Mouse (Mus musculus) left cerebral cortex, adult 2 months (tissue): Measurements from ENCODE around the gene Gm13083. TPM values are rescaled to one million over a fixed set of nuclear protein-coding genes. Genes with fewer than 3 reads are reported as not detected.
"Not testable (repeated sequence)": the region's sequence is repeated elsewhere in the genome, so short reads cannot be mapped to it uniquely, and the experiment has no call there.

ENCODE experiments used
- DNase-seq, 2 experiments: peaks; one replicate each; pipeline ENCODE4 v3.0.0; 2021 to 2022; ENCODE audit warnings: low spot score in 2 of 2, mixed read lengths in 1 of 2; ENCODE audit errors: extremely low spot score in 1 of 2
- H3K27ac ChIP-seq: fragments of 200-600 bp; 2 replicates; pipeline ENCODE4 v1.8.1; 2022
- H3K4me3 ChIP-seq: fragments of 200-600 bp; 2 replicates; pipeline ENCODE4 v1.8.1; 2022
- intact Hi-C: fragments of 180-260 bp; cut with DNase I; formaldehyde crosslinking; loops from one replicate; pipeline ENCODE4 v1.15.1; 2025
- long read RNA-seq, 2 experiments: library from polyadenylated mRNA; stranded (forward); transcript quantifications; one replicate each; pipeline ENCODE4 v2.0.0; 2021; ENCODE audit warnings: borderline mapping rate in 2 of 2
- total RNA-seq, 2 experiments: library from RNA; stranded (reverse); gene quantifications; 2 replicates each; pipeline ENCODE4 v1.2.3; 2021

The Gm13083 gene
- not detected for total RNA-seq
- long read RNA-seq, experiment 1, result 0 reads
- long read RNA-seq, experiment 2, result 0 reads

GRCm38 (mm10) chr4:143614703-143615102 lies at the start of gene Gm13083:
Gene Gm13083, plus strand, starts transcription at chr4:143615003.
- DNase-seq, H3K27ac ChIP-seq, H3K4me3 ChIP-seq: not testable (repeated sequence)
- intact Hi-C loops, result loop anchor here (5.0 kb wide), 1 partner anchor 283 kb away; no protein-coding TSS in a partner anchor

- H3K27ac ChIP-seq, DNase-seq, intact Hi-C loops, H3K4me3 ChIP-seq: not testable (repeated sequence)
These were observed 2.9 kb upstream of the Gm13083 start for GRCm38 (mm10) chr4:143611927-143612326.

GRCm38 (mm10) chr4:143618101-143618500 lies 3.3 kb downstream of the Gm13083 start:
- intact Hi-C loops, result loop anchor here (5.0 kb wide), 1 partner anchor 279 kb away; no protein-coding TSS in a partner anchor
- not testable (repeated sequence) for DNase-seq, H3K27ac ChIP-seq, H3K4me3 ChIP-seq

GRCm38 (mm10) chr4:143657146-143657545 lies 42.3 kb downstream of the Gm13083 start, which contains the start of gene Gm13088:
Gene Gm13088, minus strand, starts transcription at chr4:143657246.
- DNase-seq, H3K4me3 ChIP-seq, H3K27ac ChIP-seq, intact Hi-C loops: not testable (repeated sequence)

Other genes with a start within 250 kb of the Gm13083 start
- gene Pramel1, start 220.6 kb upstream of the Gm13083 start, total RNA-seq, result not detected
- gene Pramef8, start 202.6 kb upstream of the Gm13083 start, total RNA-seq, result 10 to 100 TPM; 12.5 to 12.8 TPM
- gene Oog4, start 164.7 kb upstream of the Gm13083 start, total RNA-seq, result not detected
- gene Gm13043, start 103.7 kb upstream of the Gm13083 start, total RNA-seq, result not detected
- gene Gm13040, start 79.0 kb upstream of the Gm13083 start, total RNA-seq, result not detected
- not detected for gene BC080695, start 63.3 kb upstream of the Gm13083 start, total RNA-seq
- not detected for gene Gm13057, start 63.3 kb upstream of the Gm13083 start, total RNA-seq
- not detected for gene Gm13088, start 42.2 kb downstream of the Gm13083 start, total RNA-seq
- gene Gm13089, start 87.7 kb downstream of the Gm13083 start, total RNA-seq, result not detected
- gene Gm13078, start 104.5 kb downstream of the Gm13083 start, total RNA-seq, result not detected
- not detected for gene Gm13023, start 174.3 kb downstream of the Gm13083 start, total RNA-seq
- not detected for gene Gm13084, start 201.1 kb downstream of the Gm13083 start, total RNA-seq
- gene Gm13103, start 231.5 kb downstream of the Gm13083 start, total RNA-seq, result not detected